Comparison of ENCODE assay signal across 18 mouse cellular contexts in genomic region chr2:3273349-3273748, GRCm38 (mm10).
"Had no signal": no experiment of that assay in that cellular context is flagged by ENCODE, and none has a peak within 500 bp of the region (broad histone marks: within the 10 kb centered on the region; RNA-seq: fewer than 3 reads in every experiment).

No protein-coding gene starts in this region.

- DNase-seq: liver, postnatal 0 days; lung, adult 2 months; lung, postnatal 14 days; lung, postnatal 36 days; retina, postnatal 1 day; right cerebral cortex, adult 18-20 months; right cerebral cortex, postnatal 25 days; right cerebral cortex, postnatal 4 days; spleen, adult 18-20 months; thymus, adult 2 months; thymus, postnatal 25 days; thymus, postnatal 4 days had no signal

- H3K4me3 ChIP-seq: lung, embryonic 15.5 days; megakaryocyte, embryonic 14.5 days; midbrain, embryonic 13.5 days; midbrain, embryonic 15.5 days; neural tube, embryonic 12.5 days; stomach, embryonic 15.5 days had no signal

- H3K27me3 ChIP-seq: lung, embryonic 15.5 days; midbrain, embryonic 13.5 days; midbrain, embryonic 15.5 days; neural tube, embryonic 12.5 days; stomach, embryonic 15.5 days had no signal

- H3K36me3 ChIP-seq: lung, embryonic 15.5 days; midbrain, embryonic 13.5 days; midbrain, embryonic 15.5 days; neural tube, embryonic 12.5 days; stomach, embryonic 15.5 days had no signal
